Mouse (Mus musculus) liver, postnatal 0 days (tissue): ENCODE results near the gene Gm11937. TPM values are rescaled to one million over a fixed set of nuclear protein-coding genes. Genes with fewer than 3 reads are reported as not detected.
"Not testable (repeated sequence)": the region's sequence is repeated elsewhere in the genome, so short reads cannot be mapped to it uniquely, and the experiment has no call there.

ENCODE experiments used
- ATAC-seq: fragments of 200-750 bp; cut with Nextera tagmentation; 2 replicates; pipeline ENCODE4 v1.8.0; 2017; ENCODE audit warnings: mild to moderate bottlenecking, moderate library complexity
- DNase-seq: peaks from one replicate; pipeline ENCODE4 v3.0.0-alpha.2; 2016
- H3K27ac ChIP-seq: fragments of 300-500 bp; sonication (generic); 2 replicates; pipeline ENCODE4 v1.5.1; 2014; ENCODE audit warnings: antibody characterized with exemption, moderate library complexity, mild to moderate bottlenecking, low read depth
- H3K27me3 ChIP-seq: fragments of 300-500 bp; sonication (generic); 2 replicates; pipeline ENCODE4 v1.6.1; 2014; ENCODE audit warnings: low read length, control low read depth, mixed read lengths; ENCODE audit not compliant: insufficient read depth
- H3K36me3 ChIP-seq: fragments of 300-500 bp; sonication (generic); replicated peaks from 2 replicates; pipeline ENCODE4 v1.6.1; 2014; ENCODE audit warnings: mild to moderate bottlenecking, control low read depth, low read length, moderate library complexity, mixed read lengths; ENCODE audit not compliant: insufficient read depth
- H3K4me1 ChIP-seq: fragments of 300-500 bp; sonication (generic); 2 replicates; pipeline ENCODE4 v1.6.1; 2014; ENCODE audit warnings: antibody characterized with exemption, mild to moderate bottlenecking, control low read depth; ENCODE audit not compliant: insufficient read depth
- H3K4me2 ChIP-seq: fragments of 300-500 bp; sonication (generic); 2 replicates; pipeline ENCODE4 v1.6.1; 2014; ENCODE audit warnings: low read depth, mild to moderate bottlenecking, low read length, moderate library complexity, mixed read lengths
- H3K4me3 ChIP-seq: fragments of 300-500 bp; sonication (generic); 2 replicates; pipeline ENCODE4 v1.5.1; 2014; ENCODE audit warnings: low read depth, low read length
- H3K9ac ChIP-seq: fragments of 300-500 bp; sonication (generic); replicated peaks from 2 replicates; pipeline ENCODE4 v1.6.1; 2014; ENCODE audit warnings: mild to moderate bottlenecking, moderate library complexity
- H3K9me3 ChIP-seq: fragments of 300-500 bp; sonication (generic); 2 replicates; pipeline ENCODE4 v1.6.1; 2016; ENCODE audit warnings: mild to moderate bottlenecking, control low read depth, low read length, mixed read lengths
- CTCF ChIP-seq: sonication (generic); IDR thresholded peaks from 2 replicates; pipeline ENCODE4 v1.5.1; 2016; ENCODE audit warnings: antibody characterized with exemption, low read depth
- EP300 ChIP-seq: IDR thresholded peaks from 2 replicates; pipeline ENCODE4 v1.6.1; 2016; ENCODE audit warnings: antibody characterized with exemption, low read depth, mild to moderate bottlenecking
- WGBS: fragments of 180-500 bp; shearing (Covaris S2); extraction: QIAGEN DNeasy Blood & Tissue Kit; methylation state at CpG from one replicate; pipeline ENCODE4 v1.1.7; 2014; ENCODE audit not compliant: insufficient replicate concordance; 5-methylcytosine and 5-hydroxymethylcytosine counted together
- polyA plus RNA-seq: library from polyadenylated mRNA; unstranded; fragments of >200 nt; fragmentation: Nextera tagmentation; extraction: Ambion mirVana; gene quantifications from 2 replicates; pipeline ENCODE4 v1.2.1, GENCODE M21; 2015

Gene Gm11937
- polyA plus RNA-seq, 1 experiment from 2014 or later = not detected

DNA sequence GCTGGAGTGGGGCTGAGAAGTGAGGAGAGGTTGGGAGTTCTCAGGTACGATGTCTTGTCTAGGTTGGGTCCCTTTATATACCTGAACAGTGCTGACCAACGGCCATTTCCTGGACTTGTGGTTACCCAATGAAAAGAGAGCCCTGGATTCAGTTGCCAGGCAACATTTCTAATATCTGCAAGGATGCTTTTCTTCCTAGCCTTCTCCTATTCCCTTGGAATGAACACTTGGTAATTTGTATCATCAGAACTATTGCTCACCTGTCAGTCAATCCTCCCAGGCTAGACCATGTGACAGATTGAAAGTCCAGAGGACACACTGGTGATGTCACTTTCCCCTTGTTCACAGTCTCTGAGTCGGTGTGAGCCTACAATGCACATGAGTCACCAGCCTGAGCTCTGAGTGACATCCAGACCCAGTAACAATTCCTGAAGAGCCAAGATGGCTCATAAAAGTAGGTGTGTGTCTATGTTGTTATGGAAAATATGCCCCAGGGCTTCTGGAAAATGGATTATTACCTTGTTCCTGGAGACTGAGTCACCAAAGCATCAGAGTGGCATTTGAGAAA lies 4.9 kb upstream of the Gm11937 start, which contains the start of gene Krtap2-4:
Krtap2-4 (minus strand) TSS at position 51 of the 568 bp plus-strand sequence.
- Histone ChIP-seq H3K27ac (no peak within 1 kb of the TSS), H3K4me3 (no peak within 1 kb of the TSS), H3K36me3 (no peaks in the 10 kb centered on the region), H3K27me3 (no peaks in the 10 kb centered on the region), H3K9ac (no peak within 1 kb of the TSS), H3K9me3 (no peaks in the 10 kb centered on the region), H3K4me2 (no peak within 1 kb of the TSS), H3K4me1 (no peaks in the 10 kb centered on the region)
- TF ChIP-seq CTCF (no peak), EP300 (no peak)
- WGBS = 61% methylated on average over 3 of the region's 3 CpGs
- DNase-seq (no peak), ATAC-seq (no peak)

DNA sequence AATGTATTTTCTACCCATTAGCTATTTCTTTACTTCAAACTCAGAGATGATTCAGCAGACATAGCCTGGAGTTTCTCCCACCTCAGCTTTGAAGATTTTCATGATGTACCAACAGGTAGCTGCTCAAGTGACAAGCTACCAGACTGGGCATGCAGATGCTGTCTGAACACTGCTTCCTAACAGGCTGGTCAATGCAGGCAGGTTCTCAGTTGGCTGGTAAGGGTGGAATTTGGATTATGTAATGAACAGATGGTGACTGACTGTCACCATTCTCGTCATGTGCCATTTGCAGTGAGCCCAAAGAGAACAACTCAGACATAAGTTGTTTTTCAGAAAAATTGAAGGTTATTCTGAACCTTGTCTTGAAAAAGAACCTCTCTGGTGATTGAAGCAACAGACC lies 863 bp downstream of the Gm11937 start:
- H3K4me3 ChIP-seq = no peak overlapping the region
- H3K4me1 ChIP-seq = no peaks in the 10 kb centered on the region
- H3K9ac ChIP-seq = no peak overlapping the region
- no peak for TF ChIP-seq CTCF
- TF ChIP-seq EP300 = no peak
- H3K36me3 ChIP-seq = no peaks in the 10 kb centered on the region
- no peak overlapping the region for H3K27ac ChIP-seq
- no peaks in the 10 kb centered on the region for H3K27me3 ChIP-seq
- no peak for ATAC-seq
- H3K4me2 ChIP-seq = no peak overlapping the region
- no peaks in the 10 kb centered on the region for H3K9me3 ChIP-seq
- WGBS = 54% methylated on average over 1 of the region's 1 CpGs
- no peak for DNase-seq

DNA sequence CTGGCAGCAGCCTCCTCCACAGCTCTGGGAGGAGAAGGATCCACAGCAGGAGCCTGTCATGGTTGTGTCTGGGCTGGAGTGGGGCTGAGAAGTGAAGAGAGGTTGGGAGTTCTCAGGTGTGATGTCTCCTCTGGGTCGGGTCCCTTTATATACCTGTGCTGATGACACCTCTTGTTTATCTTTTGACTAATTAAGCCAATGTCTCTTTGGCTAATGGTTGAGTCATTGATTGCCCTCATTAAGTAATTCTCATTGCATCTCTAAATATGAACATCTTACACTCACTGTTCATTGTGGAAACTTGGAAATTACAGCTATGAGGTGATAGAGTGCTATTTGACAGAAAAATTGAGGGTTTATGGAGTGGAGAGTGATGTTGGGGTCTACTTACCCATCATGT lies 6.8 kb downstream of the Gm11937 start, which contains the start of gene Gm11938:
Gm11938 (minus strand) TSS at position 101 of the 400 bp plus-strand sequence.
- H3K36me3 ChIP-seq, H3K27me3 ChIP-seq, H3K4me2 ChIP-seq, H3K4me1 ChIP-seq, DNase-seq, H3K4me3 ChIP-seq, H3K9ac ChIP-seq, H3K27ac ChIP-seq, ATAC-seq, H3K9me3 ChIP-seq: not testable (repeated sequence)
- WGBS = 70% methylated on average over 1 of the region's 1 CpGs

DNA sequence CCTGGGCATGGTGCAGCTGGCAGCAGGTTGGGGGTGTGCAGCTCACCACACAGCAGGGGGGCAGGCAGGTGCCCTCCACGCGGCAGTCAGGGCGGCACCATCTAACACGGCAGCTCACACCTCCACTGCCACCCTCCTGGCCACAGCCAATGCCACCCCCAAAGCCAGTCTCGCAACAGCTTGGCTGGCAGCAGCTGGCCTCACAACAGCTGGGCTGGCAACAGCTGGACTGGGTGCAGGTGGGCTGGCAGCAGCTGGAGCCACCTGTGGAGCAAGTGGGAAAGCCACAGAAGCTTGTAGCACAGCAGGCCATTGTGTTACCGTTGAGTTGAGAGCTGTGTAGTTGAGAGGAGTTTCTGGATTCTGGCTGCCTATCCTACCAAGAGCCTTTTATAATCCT lies 12.2 kb downstream of the Gm11937 start, which contains the start of gene Krtap9-3:
Krtap9-3 (minus strand) TSS at position 364 of the 400 bp plus-strand sequence.
- not testable (repeated sequence) for H3K9ac ChIP-seq, DNase-seq, H3K4me2 ChIP-seq, H3K27me3 ChIP-seq, ATAC-seq, H3K27ac ChIP-seq, H3K4me3 ChIP-seq, H3K36me3 ChIP-seq, H3K4me1 ChIP-seq, H3K9me3 ChIP-seq
- WGBS = 67% methylated on average over 6 of the region's 6 CpGs

DNA sequence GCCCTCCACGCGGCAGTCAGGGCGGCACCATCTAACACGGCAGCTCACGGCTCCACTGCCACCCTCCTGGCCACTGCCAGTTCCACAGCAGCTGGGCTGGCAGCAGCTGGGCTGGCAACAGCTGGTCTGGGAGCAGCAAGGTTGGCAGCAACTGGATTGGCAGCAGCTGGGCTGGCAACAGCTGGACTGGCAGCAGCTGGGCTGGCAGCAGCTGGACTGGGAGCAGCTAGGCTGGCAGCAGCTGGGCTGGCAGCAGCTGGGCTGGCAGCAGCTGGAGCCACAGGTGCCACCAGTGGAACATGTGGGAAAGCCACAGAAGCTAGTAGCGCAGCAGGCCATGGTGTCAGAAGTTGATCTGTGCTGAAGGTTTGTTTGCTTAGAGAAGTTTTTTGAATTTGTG lies 19.0 kb downstream of the Gm11937 start, which contains the start of gene Krtap1-3:
Krtap1-3 (minus strand) TSS at position 359 of the 400 bp plus-strand sequence.
- H3K9me3 ChIP-seq = no peaks in the 10 kb centered on the region
- H3K36me3 ChIP-seq = no peaks in the 10 kb centered on the region
- no peak within 1 kb of the TSS for H3K27ac ChIP-seq
- TF ChIP-seq CTCF (no peak), EP300 (no peak)
- ATAC-seq = no peak
- no peak within 1 kb of the TSS for H3K4me3 ChIP-seq
- DNase-seq = no peak
- H3K9ac ChIP-seq = no peak within 1 kb of the TSS
- no peaks in the 10 kb centered on the region for H3K27me3 ChIP-seq
- H3K4me2 ChIP-seq = no peak within 1 kb of the TSS
- no peaks in the 10 kb centered on the region for H3K4me1 ChIP-seq
- WGBS = 78% methylated on average over 6 of the region's 6 CpGs

DNA sequence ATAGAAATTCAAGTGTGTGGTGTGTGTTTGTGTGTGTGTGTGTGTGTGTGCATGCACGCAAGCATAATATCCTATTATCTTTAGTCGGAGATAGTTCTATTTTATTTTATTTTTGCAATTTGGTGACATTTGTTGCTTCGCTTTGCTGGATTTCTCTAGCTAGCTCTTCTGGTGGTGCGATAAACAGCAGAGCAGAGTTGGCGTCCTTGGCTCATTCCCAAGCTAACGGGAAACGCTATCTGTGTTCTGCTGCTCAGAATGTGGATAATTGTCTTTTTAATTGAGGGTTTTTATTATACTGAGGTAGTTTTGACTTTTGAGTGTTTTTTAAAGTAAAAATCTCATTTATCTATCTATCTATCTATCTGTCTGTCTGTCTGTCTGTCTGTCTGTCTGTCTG lies 24.9 kb downstream of the Gm11937 start:
- H3K4me1 ChIP-seq = no peaks in the 10 kb centered on the region
- no peak overlapping the region for H3K4me3 ChIP-seq
- no peak overlapping the region for H3K4me2 ChIP-seq
- H3K9ac ChIP-seq = no peak overlapping the region
- ATAC-seq = no peak
- DNase-seq = no peak
- 82% methylated on average over 7 of the region's 7 CpGs for WGBS
- H3K27ac ChIP-seq = no peak overlapping the region
- H3K27me3 ChIP-seq = no peaks in the 10 kb centered on the region
- H3K36me3 ChIP-seq = no peaks in the 10 kb centered on the region
- no peaks in the 10 kb centered on the region for H3K9me3 ChIP-seq
- TF ChIP-seq EP300 (no peak), CTCF (no peak)
